Mouse (Mus musculus) heart, postnatal 0 days (tissue): ENCODE measurements around the gene Taf10. TPM values are rescaled to one million over a fixed set of nuclear protein-coding genes. Genes with fewer than 3 reads are reported as not detected.

Source experiments
- ATAC-seq: fragments of 200-750 bp; cut with Nextera tagmentation; 2 replicates; pipeline ENCODE4 v1.8.0; 2017; ENCODE audit warnings: low read depth, moderate number of reproducible peaks, moderate library complexity; ENCODE audit not compliant: insufficient read depth
- DNase-seq: peaks from one replicate; pipeline ENCODE4 v3.0.0-alpha.2; 2016; ENCODE audit warnings: low spot score
- H3K27ac ChIP-seq: fragments of 300-500 bp; sonication (generic); 2 replicates; pipeline ENCODE4 v1.5.1; 2014; ENCODE audit warnings: low read depth, mild to moderate bottlenecking
- H3K27me3 ChIP-seq: fragments of 300-500 bp; sonication (generic); 2 replicates; pipeline ENCODE4 v1.6.1; 2014; ENCODE audit warnings: low read length, mixed read lengths; ENCODE audit not compliant: control insufficient read depth, insufficient read depth
- H3K36me3 ChIP-seq: fragments of 300-500 bp; sonication (generic); replicated peaks from 2 replicates; pipeline ENCODE4 v1.6.1; 2014; ENCODE audit warnings: low read length, mixed read lengths; ENCODE audit not compliant: control insufficient read depth, insufficient read depth
- H3K4me1 ChIP-seq: fragments of 300-500 bp; sonication (generic); 2 replicates; pipeline ENCODE4 v1.6.1; 2014; ENCODE audit warnings: antibody characterized with exemption; ENCODE audit not compliant: control insufficient read depth, insufficient read depth
- H3K4me2 ChIP-seq: fragments of 300-500 bp; sonication (generic); 2 replicates; pipeline ENCODE4 v1.6.1; 2014; ENCODE audit warnings: low read depth, mild to moderate bottlenecking, low read length, moderate library complexity
- H3K4me3 ChIP-seq: fragments of 300-500 bp; sonication (generic); 2 replicates; pipeline ENCODE4 v1.5.1; 2014; ENCODE audit warnings: low read depth, low read length
- H3K9ac ChIP-seq: fragments of 300-500 bp; sonication (generic); replicated peaks from 2 replicates; pipeline ENCODE4 v1.6.1; 2014; ENCODE audit warnings: low read depth, low read length, mixed read lengths
- H3K9me3 ChIP-seq: fragments of 300-500 bp; sonication (generic); replicated peaks from 2 replicates; pipeline ENCODE4 v1.6.1; 2016; ENCODE audit warnings: low read length; ENCODE audit not compliant: control insufficient read depth
- CTCF ChIP-seq: IDR thresholded peaks from 2 replicates; pipeline ENCODE4 v1.5.1; 2016; ENCODE audit warnings: antibody characterized with exemption, control low read depth, low read depth
- EP300 ChIP-seq: IDR thresholded peaks from 2 replicates; pipeline ENCODE4 v1.6.1; 2016; ENCODE audit warnings: antibody characterized with exemption, low read depth
- WGBS: fragments of 180-500 bp; shearing (Covaris S2); extraction: QIAGEN DNeasy Blood & Tissue Kit; methylation state at CpG from one replicate; pipeline ENCODE4 v1.1.7; 2014; 5-methylcytosine and 5-hydroxymethylcytosine counted together
- polyA plus RNA-seq: library from polyadenylated mRNA; unstranded; fragments of >200 nt; fragmentation: Nextera tagmentation; extraction: Ambion mirVana; gene quantifications from 2 replicates; pipeline ENCODE4 v1.2.1, GENCODE M21; 2015
- total RNA-seq: library from RNA; depleted of rRNA; stranded (reverse); fragments of >200 nt; gene quantifications from 2 replicates; pipeline ENCODE4 v1.2.3, GENCODE M21; 2014; ENCODE audit warnings: low replicate concordance

Taf10 gene
- total and polyA plus RNA-seq, 2 experiments from 2014 or later, result 80.1 to 108 TPM

- ATAC-seq, result no peak
- H3K9ac ChIP-seq, result no peak overlapping the region
- H3K9me3 ChIP-seq, result no peaks in the 10 kb centered on the region
- H3K4me2 ChIP-seq, result peak overlapping the region; percentile 7; the same call in 1 of the 2 replicates
- H3K4me3 ChIP-seq, result no peak overlapping the region
- peaks cover 21% of the 10 kb centered on the region for H3K27me3 ChIP-seq
- H3K36me3 ChIP-seq, result no peaks in the 10 kb centered on the region
- WGBS, result 24% methylated on average over 4 of the region's 4 CpGs
- no peak for TF ChIP-seq CTCF
- TF ChIP-seq EP300, result no peak
- H3K27ac ChIP-seq, result 0 out of 2 replicates have a peak overlapping the region, but pooled peaks have one; percentile 11
- H3K4me1 ChIP-seq, result no peaks in the 10 kb centered on the region
- no peak for DNase-seq
These were observed 40.4 kb upstream of the Taf10 start for GRCm38 (mm10) chr7:105784556-105784955.

- Histone ChIP-seq H3K9me3 (no peaks in the 10 kb centered on the region), H3K4me1 (no peaks in the 10 kb centered on the region), H3K27me3 (peaks cover 21% of the 10 kb centered on the region), H3K9ac (no peak overlapping the region), H3K4me3 (no peak overlapping the region), H3K36me3 (no peaks in the 10 kb centered on the region), H3K27ac (0 out of 2 replicates have a peak overlapping the region, but pooled peaks have one; percentile 11), H3K4me2 (no peak overlapping the region)
- TF ChIP-seq EP300 (no peak), CTCF (no peak)
- DNase-seq (no peak), ATAC-seq (no peak)
- 40% methylated on average over 4 of the region's 4 CpGs for WGBS
These were observed 39.7 kb upstream of the Taf10 start for GRCm38 (mm10) chr7:105783861-105784260.

GRCm38 (mm10) chr7:105778553-105779265 lies 34.5 kb upstream of the Taf10 start:
- no peaks in the 10 kb centered on the region for H3K9me3 ChIP-seq
- DNase-seq, result no peak
- no peaks in the 10 kb centered on the region for H3K4me1 ChIP-seq
- H3K36me3 ChIP-seq, result no peaks in the 10 kb centered on the region
- peak overlapping the region; percentile 8; the same call in 1 of the 2 replicates for H3K4me2 ChIP-seq
- ATAC-seq, result peak; percentile 59
- 20% methylated on average over 4 of the region's 4 CpGs for WGBS
- H3K27ac ChIP-seq, result peak overlapping the region; percentile 76
- no peaks in the 10 kb centered on the region for H3K27me3 ChIP-seq
- no peak overlapping the region for H3K9ac ChIP-seq
- H3K4me3 ChIP-seq, result no peak overlapping the region
- TF ChIP-seq CTCF, result no peak
- TF ChIP-seq EP300, result no peak

GRCm38 (mm10) chr7:105777797-105778552 lies 33.8 kb upstream of the Taf10 start:
- Histone ChIP-seq H3K27me3 (no peaks in the 10 kb centered on the region), H3K4me2 (peak overlapping the region; percentile 13), H3K4me1 (no peaks in the 10 kb centered on the region), H3K4me3 (no peak overlapping the region), H3K9me3 (no peaks in the 10 kb centered on the region), H3K36me3 (no peaks in the 10 kb centered on the region), H3K27ac (peak overlapping the region; percentile 76), H3K9ac (no peak overlapping the region)
- TF ChIP-seq EP300 (no peak), CTCF (no peak)
- ATAC-seq, result peak; percentile 73
- 39% methylated on average over 13 of the region's 13 CpGs for WGBS
- peak; percentile 65 for DNase-seq

GRCm38 (mm10) chr7:105777316-105777715 lies 33.2 kb upstream of the Taf10 start:
- no peaks in the 10 kb centered on the region for H3K4me1 ChIP-seq

More at GRCm38 (mm10) chr7:105777316-105777715, 33.2 kb upstream of the Taf10 start:
- ATAC-seq (no peak), DNase-seq (no peak)
- no peaks in the 10 kb centered on the region for H3K9me3 ChIP-seq
- no peak overlapping the region for H3K4me2 ChIP-seq
- H3K4me3 ChIP-seq, result no peak overlapping the region
- H3K27ac ChIP-seq, result peak overlapping the region; percentile 76
- no peaks in the 10 kb centered on the region for H3K27me3 ChIP-seq
- no peak overlapping the region for H3K9ac ChIP-seq
- WGBS, result 75% methylated on average over 1 of the region's 1 CpGs
- TF ChIP-seq EP300 (no peak), CTCF (no peak)
- H3K36me3 ChIP-seq, result 0 out of 2 replicates have a peak, but pooled peaks cover 2% of the 10 kb centered on the region
